8 mouse cellular contexts compared by ENCODE assay signal in genomic region chr15:36960010-36960875, GRCm38 (mm10). TPM values are rescaled to one million over a fixed set of nuclear protein-coding genes. Genes with fewer than 3 reads are reported as not detected.
DNase-seq lines count a peak whose midpoint lies in the region; ATAC-seq lines count a peak whose summit lies in the region.

No protein-coding gene starts in this region.

- H3K9me3 ChIP-seq in embryonic facial prominence, embryonic 12.5 days: no peaks in the 10 kb centered on the region
- H3K9me3 ChIP-seq in heart, embryonic 11.5 days (replicated peaks; ENCODE audit: control insufficient read depth, low read length): no peaks in the 10 kb centered on the region; the same call in 1 of the 2 replicates
- no peaks in the 10 kb centered on the region for H3K9me3 ChIP-seq in liver, embryonic 12.5 days (replicated peaks)

- H3K4me2 ChIP-seq in embryonic facial prominence, embryonic 12.5 days (replicated peaks): no peak overlapping the region; the same call in 1 of the 2 replicates
- 0 out of 2 replicates have a peak overlapping the region, but pooled peaks have one; percentile 7 for H3K4me2 ChIP-seq in heart, embryonic 11.5 days
- H3K4me2 ChIP-seq in liver, embryonic 12.5 days: 0 out of 2 replicates have a peak overlapping the region, but pooled peaks have one; percentile 10

- H3K27me3 ChIP-seq in embryonic facial prominence, embryonic 12.5 days: no peaks in the 10 kb centered on the region
- peaks cover under 1% of the 10 kb centered on the region; the same call in 1 of the 2 replicates for H3K27me3 ChIP-seq in heart, embryonic 11.5 days (ENCODE audit: control insufficient read depth, insufficient read depth, low read length)
- peaks cover 6% of the 10 kb centered on the region for H3K27me3 ChIP-seq in liver, embryonic 12.5 days (replicated peaks)

- peak; percentile 56 for DNase-seq in ES-CJ7 (ENCODE audit: low read depth, low spot score)
- peak; percentile 47 for DNase-seq in adrenal gland, adult 8-10 months
- peak; percentile 50 for DNase-seq in kidney, postnatal 10 days
- DNase-seq in retina, postnatal 7 days (ENCODE audit: low read depth, low spot score): peak; percentile 19

- ATAC-seq in embryonic facial prominence, embryonic 12.5 days (ENCODE audit: insufficient number of reproducible peaks, insufficient read depth, low FRiP score, low TSS enrichment): peak; percentile 58; the same call in 1 of the 2 replicates
- 0 out of 2 replicates have a peak, but pooled peaks have one; percentile 39 for ATAC-seq in heart, embryonic 11.5 days (replicated peaks; ENCODE audit: insufficient number of reproducible peaks, low FRiP score, low TSS enrichment)
- ATAC-seq in liver, embryonic 12.5 days: peak; percentile 82
- ATAC-seq in activated CD4-positive, CD25-positive, alpha-beta regulatory T cell, adult 4 months: no peak

- H3K27ac ChIP-seq in embryonic facial prominence, embryonic 12.5 days: 0 out of 2 replicates have a peak overlapping the region, but pooled peaks have one; percentile 17
- no peak overlapping the region for H3K27ac ChIP-seq in heart, embryonic 11.5 days (ENCODE audit: low read depth, low read length)
- no peak overlapping the region for H3K27ac ChIP-seq in liver, embryonic 12.5 days

- no peak overlapping the region for H3K9ac ChIP-seq in embryonic facial prominence, embryonic 12.5 days
- no peak overlapping the region for H3K9ac ChIP-seq in heart, embryonic 11.5 days (ENCODE audit: low read depth, low read length)
- no peak overlapping the region for H3K9ac ChIP-seq in liver, embryonic 12.5 days

- H3K4me1 ChIP-seq in embryonic facial prominence, embryonic 12.5 days: no peaks in the 10 kb centered on the region
- H3K4me1 ChIP-seq in heart, embryonic 11.5 days (ENCODE audit: control insufficient read depth, insufficient read depth, low read length): peaks cover 13% of the 10 kb centered on the region
- peaks cover 14% of the 10 kb centered on the region for H3K4me1 ChIP-seq in liver, embryonic 12.5 days

- 58% methylated on average over 17 of the region's 17 CpGs for WGBS in embryonic facial prominence, embryonic 12.5 days
- WGBS in heart, embryonic 11.5 days (ENCODE audit: insufficient replicate concordance): 63% methylated on average over 17 of the region's 17 CpGs
- 55% methylated on average over 17 of the region's 17 CpGs for WGBS in liver, embryonic 12.5 days (ENCODE audit: insufficient replicate concordance)

- no peaks in the 10 kb centered on the region for H3K36me3 ChIP-seq in embryonic facial prominence, embryonic 12.5 days
- no peaks in the 10 kb centered on the region for H3K36me3 ChIP-seq in heart, embryonic 11.5 days (ENCODE audit: control insufficient read depth, insufficient read depth, low read length)
- H3K36me3 ChIP-seq in liver, embryonic 12.5 days: no peaks in the 10 kb centered on the region

- no peak overlapping the region for H3K4me3 ChIP-seq in embryonic facial prominence, embryonic 12.5 days
- no peak overlapping the region for H3K4me3 ChIP-seq in heart, embryonic 11.5 days (ENCODE audit: low read depth, low read length)
- H3K4me3 ChIP-seq in liver, embryonic 12.5 days: no peak overlapping the region

RNA-seq across cellular contexts. Expression of gene Zfp706, which starts 47.3 kb away (rescaled TPM):
- 100 to 1,000 TPM; 172 to 234 (median 209) TPM for total RNA-seq in adrenal gland, adult 8-10 months (2022)
- 431 and 440 TPM in 2 replicates for polyA plus RNA-seq in embryonic facial prominence, embryonic 12.5 days (2016; fragmentation: Nextera tagmentation; extraction: Ambion mirVana)
- 421 and 423 TPM in 2 replicates for polyA plus RNA-seq in heart, embryonic 11.5 days (2014; fragmentation: Nextera tagmentation; extraction: Ambion mirVana)
- 301 and 318 TPM in 2 replicates for polyA plus RNA-seq in liver, embryonic 12.5 days (2016; fragmentation: Nextera tagmentation; extraction: Ambion mirVana)
- polyA plus RNA-seq in activated CD4-positive, CD25-positive, alpha-beta regulatory T cell, adult 4 months (2017; shearing (Covaris generic)): 100 to 1,000 TPM; 467 to 529 TPM
